Mouse (Mus musculus): ENCODE data around the gene Apobec3.
"Not testable (repeated sequence)": the region's sequence is repeated elsewhere in the genome, so short reads cannot be mapped to it uniquely, and the experiment has no call there.

The Apobec3 gene

DNA sequence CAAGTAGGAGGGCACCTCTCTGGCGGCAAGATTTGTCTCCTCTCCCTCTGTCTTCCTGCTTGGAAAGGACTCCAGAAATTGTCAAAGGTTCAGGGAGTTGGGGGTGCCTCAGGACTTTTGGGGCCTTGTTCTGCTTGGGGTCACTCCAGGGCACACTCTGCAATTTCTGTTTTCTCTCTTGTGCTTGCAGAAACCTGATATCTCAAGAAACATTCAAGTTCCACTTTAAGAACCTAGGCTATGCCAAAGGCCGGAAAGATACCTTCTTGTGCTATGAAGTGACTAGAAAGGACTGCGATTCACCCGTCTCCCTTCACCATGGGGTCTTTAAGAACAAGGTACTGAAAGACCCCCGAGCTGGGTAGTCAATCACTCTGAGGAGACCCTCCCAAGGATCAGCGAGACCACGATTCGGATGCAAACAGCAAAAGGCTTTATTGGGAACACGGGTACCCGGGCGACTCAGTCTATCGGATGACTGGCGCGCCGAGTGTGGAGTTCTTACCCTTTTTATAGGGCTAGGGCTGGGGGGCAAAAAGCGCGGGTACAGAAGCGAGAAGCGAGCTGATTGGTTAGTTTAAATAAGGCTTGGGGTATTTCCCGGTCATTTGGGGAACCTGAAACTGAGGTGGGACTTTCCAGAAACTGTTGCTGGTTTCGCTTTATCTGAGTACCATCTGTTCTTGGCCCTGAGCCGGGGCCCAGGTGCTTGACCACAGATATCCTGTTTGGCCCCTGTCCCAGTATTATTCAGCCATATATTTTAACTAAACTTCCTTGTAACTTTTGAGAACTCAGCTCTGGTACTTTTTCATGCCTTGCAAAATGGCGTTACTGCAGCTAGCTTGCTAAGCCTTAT is 4.0 kb downstream of the Apobec3 start:
- not testable (repeated sequence) for DNase-seq (ENCODE audit: low spot score in 2 of 2)

- DNase-seq (ENCODE audit: low spot score in 2 of 2) = no peak
These were observed 4.7 kb downstream of the Apobec3 start for GRCm38 (mm10) chr15:79896080-79896725.

DNA sequence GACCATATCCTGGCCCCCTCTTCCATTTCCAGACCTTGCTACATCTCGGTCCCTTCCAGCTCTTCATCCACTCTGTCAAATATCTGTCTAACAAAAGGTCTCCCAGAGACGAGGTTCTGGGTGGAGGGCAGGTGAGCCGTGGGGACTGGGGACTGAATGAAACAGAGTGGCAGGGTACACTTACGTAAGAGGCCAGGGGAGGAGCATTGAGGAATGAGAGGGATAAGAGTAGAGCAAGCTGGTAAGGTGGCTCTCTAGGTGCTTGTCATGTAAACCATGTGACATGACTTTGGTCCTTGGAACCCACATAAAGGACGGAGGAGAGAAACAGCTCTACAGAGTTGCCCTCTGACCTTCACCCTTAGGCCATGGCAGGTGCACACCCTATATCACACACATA is 7.5 kb downstream of the Apobec3 start:
- no peak for DNase-seq (ENCODE audit: low spot score in 2 of 2)

DNA sequence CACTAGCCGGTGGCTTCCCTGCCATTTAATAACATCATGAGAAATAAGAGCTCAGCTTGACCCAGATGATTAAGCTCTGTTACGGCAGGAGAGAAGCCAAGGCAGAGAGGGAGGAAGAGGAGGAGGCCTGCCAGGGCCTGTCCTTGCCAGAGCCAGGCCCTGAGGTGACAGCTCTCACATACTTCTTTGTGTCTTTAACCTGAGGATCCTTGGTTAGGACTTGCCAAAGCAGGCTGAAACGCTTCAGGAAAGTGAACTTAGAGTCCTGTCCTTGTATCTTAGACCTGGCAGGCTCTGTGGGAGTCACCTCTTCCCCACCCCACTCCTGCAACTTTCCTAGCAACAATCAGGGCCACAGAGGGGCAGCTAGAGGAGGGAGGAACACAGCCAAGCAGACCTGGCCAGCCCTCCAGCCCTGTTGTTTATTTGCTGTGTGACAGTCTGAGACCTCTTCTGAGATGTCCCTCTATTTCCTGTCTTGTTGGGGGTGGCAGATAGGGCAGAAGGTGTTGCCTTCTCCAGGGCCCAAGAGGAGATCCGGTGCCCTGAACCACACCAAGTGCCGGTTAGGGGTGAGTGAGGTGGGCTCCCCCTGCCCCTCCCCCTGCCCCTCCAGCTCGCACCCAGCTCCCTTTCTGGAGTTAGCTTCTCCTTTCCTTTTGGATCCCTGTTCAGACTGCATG is 8.5 kb downstream of the Apobec3 start:
- DNase-seq (ENCODE audit: low spot score in 2 of 2) = no peak

DNA sequence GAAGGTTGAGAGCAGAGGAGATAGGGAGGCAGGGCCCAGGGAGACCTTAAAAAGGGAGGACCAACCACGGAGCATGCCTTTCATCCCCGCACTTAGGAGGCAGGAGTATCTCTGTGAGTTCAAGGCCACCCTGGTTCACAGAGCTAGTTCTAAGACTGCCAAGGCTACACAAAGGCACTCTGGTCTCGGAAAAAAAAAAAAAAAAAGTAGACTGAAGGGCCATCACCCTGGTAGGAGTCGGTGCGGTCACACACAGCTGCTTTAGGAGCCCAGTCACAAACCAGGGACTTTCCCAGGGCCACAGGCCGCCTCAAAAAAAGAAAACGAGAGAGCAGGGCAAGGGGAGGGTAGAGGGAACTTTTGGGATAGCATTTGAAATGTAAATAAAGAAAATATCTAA is 9.3 kb downstream of the Apobec3 start:
- DNase-seq (ENCODE audit: low spot score in 2 of 2) = no peak

DNA sequence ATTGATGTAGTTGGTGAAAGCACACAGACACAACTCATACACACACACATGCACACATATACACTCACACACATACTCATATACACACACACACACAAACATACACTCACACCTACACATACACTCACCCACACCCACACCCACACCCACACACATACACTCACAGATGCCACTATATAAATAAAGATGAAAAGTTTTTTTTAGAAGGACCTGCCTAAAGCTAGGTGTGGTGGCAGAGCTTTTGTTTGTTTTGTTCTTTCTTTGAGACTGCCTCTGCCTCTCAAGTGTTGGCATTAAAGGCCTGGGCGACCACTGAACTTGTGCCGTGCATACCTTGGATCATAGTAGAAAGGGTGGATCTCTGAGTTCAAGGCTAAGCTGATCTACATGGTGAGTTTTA is 9.9 kb downstream of the Apobec3 start:
- DNase-seq (ENCODE audit: low spot score in 2 of 2) = no peak

DNA sequence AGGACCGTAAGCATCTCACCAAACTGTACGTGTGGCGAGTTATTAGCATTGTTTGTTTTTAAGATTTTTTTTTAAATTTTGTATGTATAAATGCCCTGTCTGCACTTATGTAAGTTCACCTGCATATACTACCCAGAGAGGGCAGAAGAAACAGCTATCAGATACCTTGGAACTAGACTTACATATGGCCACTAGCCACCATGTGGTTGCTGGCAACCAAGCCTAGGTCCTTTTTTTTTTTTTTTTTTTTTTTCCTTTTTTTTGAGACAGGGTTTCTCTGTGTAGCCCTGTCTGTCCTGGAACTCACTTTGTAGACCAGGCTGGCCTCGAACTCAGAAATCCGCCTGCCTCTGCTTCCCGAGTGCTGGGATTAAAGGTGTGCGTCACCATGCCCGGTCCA is 11.6 kb downstream of the Apobec3 start:
- DNase-seq (ENCODE audit: low spot score in 2 of 2) = not testable (repeated sequence)

DNA sequence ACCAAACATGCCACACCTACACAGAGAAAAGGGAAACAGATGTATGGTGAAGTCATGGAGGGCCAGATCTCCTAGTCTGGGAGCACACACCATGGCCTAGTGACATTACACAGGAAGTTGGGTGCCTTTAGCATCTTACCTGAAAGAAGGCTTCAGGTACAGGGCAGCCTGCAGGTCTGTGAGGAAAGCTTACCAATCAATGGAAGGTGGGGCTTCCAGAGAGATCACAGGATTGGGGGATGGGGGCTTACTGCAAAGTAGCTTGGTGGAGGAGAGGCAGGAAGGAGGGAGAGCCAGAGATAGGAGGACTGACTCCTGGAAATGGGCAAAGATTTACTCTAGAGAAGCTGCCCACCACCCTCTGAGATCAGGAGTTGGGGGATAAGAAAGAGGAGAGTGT is 12.5 kb downstream of the Apobec3 start:
- no peak for DNase-seq (ENCODE audit: low spot score in 2 of 2)

DNA sequence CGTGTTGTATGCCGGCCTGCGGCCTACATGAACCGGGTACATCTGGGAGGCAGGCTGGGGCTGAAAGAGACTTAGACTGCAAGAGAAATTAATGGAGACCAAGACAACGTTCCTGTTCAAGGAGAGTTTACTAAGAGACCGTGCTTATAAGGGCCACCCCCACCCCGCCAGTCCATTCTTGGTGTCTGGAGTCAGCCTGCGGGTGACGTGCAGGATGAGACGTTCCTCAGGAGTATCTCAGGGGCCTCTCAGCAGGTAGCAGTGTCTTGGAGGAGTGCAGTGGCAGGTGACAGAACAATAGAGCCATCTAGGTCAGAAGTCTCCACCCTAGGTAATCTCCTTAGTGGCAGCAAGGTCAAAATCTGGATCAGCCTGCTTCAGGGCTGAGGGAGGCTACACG is 13.2 kb downstream of the Apobec3 start:
- DNase-seq (ENCODE audit: low spot score in 2 of 2) = not testable (repeated sequence)

- DNase-seq (ENCODE audit: low spot score in 2 of 2) = no peak
These were observed 13.8 kb downstream of the Apobec3 start for GRCm38 (mm10) chr15:79905211-79905610.

DNA sequence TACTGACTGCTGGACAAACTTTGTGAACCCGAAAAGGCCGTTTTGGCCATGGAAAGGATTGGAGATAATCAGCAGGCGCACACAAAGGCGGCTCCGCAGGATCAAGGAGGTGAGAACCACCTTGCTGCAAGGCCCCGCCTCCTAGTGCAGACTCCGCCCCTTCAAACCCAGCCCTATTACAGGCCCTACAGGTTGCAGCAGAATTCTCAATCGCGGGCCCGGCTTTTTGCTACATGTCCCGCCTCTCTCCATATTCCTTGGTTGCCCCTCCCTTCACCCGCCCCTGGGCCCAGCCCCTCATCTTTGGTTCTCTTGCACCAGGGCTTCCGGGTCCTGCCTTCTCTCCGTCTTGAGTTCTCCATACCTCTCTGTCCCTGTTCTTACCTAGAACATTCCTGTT is 15.4 kb downstream of the Apobec3 start:
- DNase-seq (ENCODE audit: low spot score in 2 of 2) = no peak

GRCm38 (mm10) chr15:79909006-79909405 is 17.5 kb downstream of the Apobec3 start:
- DNase-seq (ENCODE audit: low spot score in 2 of 2) = not testable (repeated sequence)

DNA sequence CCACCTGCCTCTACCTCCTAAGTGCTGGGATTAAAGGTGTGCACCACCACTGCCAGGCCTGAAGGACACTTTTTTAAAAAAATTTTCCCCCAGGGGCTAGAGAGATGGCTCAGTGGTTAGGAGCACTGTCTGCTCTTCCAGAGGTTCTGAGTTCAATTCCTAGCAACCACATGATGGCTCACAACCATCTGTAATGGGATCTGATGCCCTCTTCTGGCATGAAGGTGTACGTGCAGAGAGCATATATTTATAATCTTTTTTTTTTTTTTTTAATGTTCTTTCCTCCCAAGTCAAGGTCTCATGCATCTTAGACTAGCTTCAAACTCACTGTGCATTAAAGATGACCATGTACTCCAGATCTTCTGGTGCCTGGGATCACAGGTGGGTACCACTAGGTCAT is 19.4 kb downstream of the Apobec3 start:
- not testable (repeated sequence) for DNase-seq (ENCODE audit: low spot score in 2 of 2)

GRCm38 (mm10) chr15:79911339-79911738 is 19.9 kb downstream of the Apobec3 start:
- DNase-seq (ENCODE audit: low spot score in 2 of 2) = no peak

- DNase-seq (ENCODE audit: low spot score in 2 of 2) = no peak
These were observed 22.4 kb downstream of the Apobec3 start for GRCm38 (mm10) chr15:79913761-79914346.

- DNase-seq (ENCODE audit: low spot score in 2 of 2) = no peak
These were observed 22.9 kb downstream of the Apobec3 start for GRCm38 (mm10) chr15:79914357-79914756.

GRCm38 (mm10) chr15:79916150-79916549 is 24.7 kb downstream of the Apobec3 start:
- no peak for DNase-seq (ENCODE audit: low spot score in 2 of 2)

- DNase-seq (ENCODE audit: low spot score in 2 of 2) = no peak
These were observed 25.8 kb downstream of the Apobec3 start for GRCm38 (mm10) chr15:79917111-79917720.

GRCm38 (mm10) chr15:79918485-79918884 is 27.0 kb downstream of the Apobec3 start:
- DNase-seq (ENCODE audit: low spot score in 2 of 2) = no peak

DNA sequence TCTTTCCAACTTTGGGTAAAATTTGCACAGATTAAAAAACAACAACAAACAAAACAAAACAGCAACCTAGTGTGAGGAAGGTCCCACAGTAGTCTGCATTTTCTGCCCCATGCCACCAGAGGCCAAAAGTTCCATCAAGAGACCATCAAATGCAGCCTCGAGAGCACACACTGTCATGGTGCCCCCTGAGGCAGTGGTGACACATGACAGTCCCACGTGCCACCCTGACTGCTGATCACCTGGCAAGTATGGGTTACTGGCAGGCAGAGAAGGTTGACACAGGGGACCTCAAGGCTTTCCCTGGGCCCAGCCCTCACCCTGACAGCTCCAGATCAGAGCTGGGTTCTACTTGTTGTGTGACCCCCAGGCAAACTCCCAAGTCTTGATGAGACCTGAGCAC is 28.3 kb downstream of the Apobec3 start:
- no peak for DNase-seq (ENCODE audit: low spot score in 2 of 2)

GRCm38 (mm10) chr15:79926856-79927416 is 35.5 kb downstream of the Apobec3 start:
- DNase-seq (ENCODE audit: low spot score in 2 of 2) = no peak

Measured in spleen, postnatal 14 days (tissue).